Mouse (Mus musculus) limb, embryonic 14.5 days (tissue): ENCODE data around the gene Pigk. TPM values are rescaled to one million over a fixed set of nuclear protein-coding genes. Genes with fewer than 3 reads are reported as not detected.

Experiments
- ATAC-seq: fragments of 200-750 bp; cut with Nextera tagmentation; 2 replicates; pipeline ENCODE4 v1.8.0; 2017; ENCODE audit warnings: low read depth, moderate number of reproducible peaks, moderate TSS enrichment; ENCODE audit not compliant: low FRiP score
- DNase-seq: peaks from one replicate; pipeline ENCODE4 v3.0.0-alpha.2; 2015; ENCODE audit warnings: low spot score
- H3K27ac ChIP-seq: fragments of 300-500 bp; sonication (generic); replicated peaks from 2 replicates; pipeline ENCODE4 v1.5.1; 2014; ENCODE audit warnings: low read depth, mild to moderate bottlenecking, low read length, moderate library complexity, mixed read lengths
- H3K27me3 ChIP-seq: fragments of 300-500 bp; sonication (generic); 2 replicates; pipeline ENCODE4 v1.6.1; 2014; ENCODE audit warnings: low read length, mixed read lengths; ENCODE audit not compliant: control insufficient read depth, insufficient read depth
- H3K36me3 ChIP-seq: fragments of 300-500 bp; sonication (generic); 2 replicates; pipeline ENCODE4 v1.6.1; 2014; ENCODE audit warnings: mild to moderate bottlenecking, low read length, moderate library complexity, mixed read lengths; ENCODE audit not compliant: control insufficient read depth, insufficient read depth
- H3K4me1 ChIP-seq: fragments of 300-500 bp; sonication (generic); 2 replicates; pipeline ENCODE4 v1.6.1; 2014; ENCODE audit warnings: antibody characterized with exemption, low read length, mixed read lengths; ENCODE audit not compliant: control insufficient read depth, insufficient read depth
- H3K4me2 ChIP-seq: fragments of 300-500 bp; sonication (generic); replicated peaks from 2 replicates; pipeline ENCODE4 v1.6.1; 2014; ENCODE audit warnings: low read depth, mild to moderate bottlenecking, low read length, moderate library complexity; ENCODE audit not compliant: severe bottlenecking
- H3K4me3 ChIP-seq: fragments of 300-500 bp; sonication (generic); replicated peaks from 2 replicates; pipeline ENCODE4 v1.5.1; 2014; ENCODE audit warnings: low read length
- H3K9ac ChIP-seq: fragments of 300-500 bp; sonication (generic); 2 replicates; pipeline ENCODE4 v1.6.1; 2014; ENCODE audit warnings: mild to moderate bottlenecking, low read depth, low read length, moderate library complexity; ENCODE audit not compliant: severe bottlenecking
- H3K9me3 ChIP-seq: fragments of 300-500 bp; sonication (generic); 2 replicates; pipeline ENCODE4 v1.6.1; 2016; ENCODE audit warnings: low read length; ENCODE audit not compliant: control insufficient read depth
- POLR2A ChIP-seq: fragments of 200-500 bp; IDR thresholded peaks from 2 replicates; pipeline ENCODE4 v1.8.0; 2012; ENCODE audit warnings: inconsistent platforms, mild to moderate bottlenecking, moderate library complexity, borderline replicate concordance; ENCODE audit not compliant: insufficient read depth, insufficient read length; ENCODE audit errors: extremely low read depth
- WGBS: fragments of 180-500 bp; shearing (Covaris S2); extraction: QIAGEN DNeasy Blood & Tissue Kit; methylation state at CpG from one replicate; pipeline ENCODE4 v1.1.7; 2014; 5-methylcytosine and 5-hydroxymethylcytosine counted together
- polyA plus RNA-seq, 2 experiments: library from polyadenylated mRNA; depleted of rRNA in 1 of 2; stranded (reverse) in 1 of 2; unstranded in 1 of 2; fragments of >200 nt; fragmentation: Nextera tagmentation in 1 of 2; extraction: Ambion mirVana in 1 of 2; gene quantifications; 2 replicates each; pipeline versions ENCODE4 v1.2.1 to v1.2.3; 2012 to 2014

The Pigk gene
- polyA plus RNA-seq, 2 experiments: 20.4 to 53.1 TPM

- H3K9ac ChIP-seq: no peak overlapping the region
- 92% methylated on average over 5 of the region's 5 CpGs for WGBS
- TF ChIP-seq POLR2A: no peak
- H3K9me3 ChIP-seq: no peaks in the 10 kb centered on the region
- no peak overlapping the region for H3K4me2 ChIP-seq
- H3K36me3 ChIP-seq: no peaks in the 10 kb centered on the region
- no peaks in the 10 kb centered on the region for H3K27me3 ChIP-seq
- H3K27ac ChIP-seq: no peak overlapping the region
- no peak overlapping the region for H3K4me3 ChIP-seq
- no peaks in the 10 kb centered on the region for H3K4me1 ChIP-seq
- ATAC-seq: no peak
- DNase-seq: no peak
Observed at GRCm38 (mm10) chr3:152950299-152950698, 236.4 kb downstream of the Pigk start.

- H3K4me2 ChIP-seq: no peak overlapping the region
- 90% methylated on average over 9 of the region's 9 CpGs for WGBS
- no peaks in the 10 kb centered on the region for H3K4me1 ChIP-seq
- no peak overlapping the region for H3K9ac ChIP-seq
- no peaks in the 10 kb centered on the region for H3K27me3 ChIP-seq
- no peak for TF ChIP-seq POLR2A
- H3K4me3 ChIP-seq: no peak overlapping the region
- no peak for ATAC-seq
- no peaks in the 10 kb centered on the region for H3K9me3 ChIP-seq
- no peak for DNase-seq
- H3K36me3 ChIP-seq: no peaks in the 10 kb centered on the region
- H3K27ac ChIP-seq: no peak overlapping the region
Observed at GRCm38 (mm10) chr3:152950914-152951313, 237.0 kb downstream of the Pigk start.

GRCm38 (mm10) chr3:152951634-152952545 lies 238.0 kb downstream of the Pigk start:
- H3K4me3 ChIP-seq: no peak overlapping the region
- no peaks in the 10 kb centered on the region for H3K9me3 ChIP-seq
- no peak overlapping the region for H3K4me2 ChIP-seq
- no peak overlapping the region for H3K27ac ChIP-seq
- WGBS: 81% methylated on average over 11 of the region's 11 CpGs
- no peaks in the 10 kb centered on the region for H3K4me1 ChIP-seq
- TF ChIP-seq POLR2A: no peak
- no peaks in the 10 kb centered on the region for H3K36me3 ChIP-seq
- no peak for ATAC-seq
- no peak overlapping the region for H3K9ac ChIP-seq
- no peaks in the 10 kb centered on the region for H3K27me3 ChIP-seq
- DNase-seq: no peak

- H3K4me3 ChIP-seq: no peak overlapping the region
- no peak for ATAC-seq
- no peak for TF ChIP-seq POLR2A
- no peaks in the 10 kb centered on the region for H3K4me1 ChIP-seq
- no peak overlapping the region for H3K9ac ChIP-seq
- H3K27me3 ChIP-seq: no peaks in the 10 kb centered on the region
- 71% methylated on average over 5 of the region's 5 CpGs for WGBS
- no peaks in the 10 kb centered on the region for H3K36me3 ChIP-seq
- no peaks in the 10 kb centered on the region for H3K9me3 ChIP-seq
- DNase-seq: no peak
- no peak overlapping the region for H3K4me2 ChIP-seq
- H3K27ac ChIP-seq: no peak overlapping the region
Observed at GRCm38 (mm10) chr3:152956038-152956437, 242.1 kb downstream of the Pigk start.

- no peak for ATAC-seq
- 86% methylated on average over 4 of the region's 4 CpGs for WGBS
- no peaks in the 10 kb centered on the region for H3K36me3 ChIP-seq
Observed at GRCm38 (mm10) chr3:152956771-152957170, 242.9 kb downstream of the Pigk start.

More at GRCm38 (mm10) chr3:152956771-152957170, 242.9 kb downstream of the Pigk start:
- Histone ChIP-seq H3K4me2 (no peak overlapping the region), H3K4me3 (no peak overlapping the region), H3K27me3 (no peaks in the 10 kb centered on the region), H3K9ac (no peak overlapping the region), H3K27ac (no peak overlapping the region), H3K4me1 (no peaks in the 10 kb centered on the region), H3K9me3 (no peaks in the 10 kb centered on the region)
- no peak for DNase-seq
- TF ChIP-seq POLR2A: no peak
